Mouse (Mus musculus) brain, embryonic 14.5 days (tissue): Measurements from ENCODE around the gene Katnal1.

ENCODE experiments used
- CTCF ChIP-seq: fragments of 200-500 bp; IDR thresholded peaks from 2 replicates; pipeline ENCODE4 v1.5.1; 2012; ENCODE audit warnings: inconsistent platforms, mild to moderate bottlenecking, moderate library complexity, borderline replicate concordance; ENCODE audit not compliant: insufficient read depth, insufficient read length; ENCODE audit errors: extremely low read depth
- POLR2A ChIP-seq: fragments of 200-500 bp; IDR thresholded peaks from 2 replicates; pipeline ENCODE4 v1.6.1; 2012; ENCODE audit warnings: mild to moderate bottlenecking, inconsistent platforms, borderline replicate concordance; ENCODE audit not compliant: poor library complexity, insufficient read depth, insufficient read length, severe bottlenecking; ENCODE audit errors: extremely low read depth

DNA sequence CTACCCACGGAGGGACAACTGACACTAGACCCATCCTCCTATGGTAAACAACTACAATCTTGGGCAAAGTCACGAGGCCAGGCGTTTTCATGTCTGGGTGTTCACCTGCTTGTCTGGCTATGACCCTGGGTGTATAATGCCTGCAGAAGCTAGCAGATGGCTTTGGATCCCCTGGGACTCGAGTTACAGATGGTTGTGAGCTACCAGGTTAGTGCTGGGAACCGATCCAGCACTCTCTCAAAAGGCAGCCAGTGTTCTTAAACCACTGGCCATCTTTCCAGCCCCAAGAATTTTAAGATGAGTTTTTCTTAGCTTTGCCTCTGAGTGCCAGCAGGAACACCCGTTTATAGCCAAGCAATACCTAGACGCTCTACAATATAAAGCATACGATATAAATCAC, 45.4 kb downstream of the Katnal1 start:
- TF ChIP-seq POLR2A (no peak), CTCF (no peak)
